Mouse (Mus musculus): ENCODE measurements at regions not wholly inside any gene's neighbourhood (a gene's known extent, or its start where the extent isn't known, plus 50 kb on each side); places are given as distances from the start of the nearest gene placed in this dataset.

DNA sequence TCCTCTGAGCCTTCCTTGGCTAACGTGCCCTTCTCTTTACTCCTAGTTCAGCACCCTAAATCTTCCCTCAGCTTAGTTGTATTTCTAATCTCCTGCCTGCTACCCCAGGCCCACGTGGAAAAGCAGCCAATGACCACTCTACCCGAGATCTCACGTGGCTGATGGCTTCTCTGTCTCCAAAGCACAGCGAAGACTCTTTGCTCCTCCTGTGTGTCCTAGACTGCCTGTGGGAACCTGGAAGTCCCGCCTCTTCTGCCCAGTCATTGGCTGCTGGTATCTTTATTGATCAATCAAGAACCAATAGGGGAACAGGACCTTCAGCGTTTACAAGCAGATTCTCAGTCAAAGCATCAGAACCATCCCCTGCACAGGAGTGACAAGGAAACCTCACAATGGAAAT, 54.8 kb downstream of the Gm19935 start:
- DNase-seq (ENCODE audit: inconsistent ontology term) = no peak

DNA sequence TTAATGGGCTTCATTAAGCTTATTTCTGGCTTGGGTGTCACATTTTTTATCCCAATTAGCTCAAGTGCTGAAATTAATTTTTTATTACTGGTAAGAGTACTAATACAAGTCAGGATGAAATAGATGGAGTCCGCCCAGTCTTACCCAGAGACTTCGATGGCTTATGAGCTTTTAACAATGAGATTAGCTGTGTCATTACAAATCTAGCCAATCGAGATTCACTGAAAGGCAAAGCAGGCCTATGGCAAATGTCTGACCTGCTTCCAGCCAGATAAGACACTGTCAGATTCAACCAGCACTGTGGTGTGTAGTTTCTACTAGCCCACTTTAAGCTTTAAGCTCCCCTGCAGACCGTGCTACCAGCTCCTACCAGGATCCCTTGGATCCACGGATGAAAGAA, 55.2 kb downstream of the Gm19935 start:
- DNase-seq (ENCODE audit: inconsistent ontology term) = no peak

DNA sequence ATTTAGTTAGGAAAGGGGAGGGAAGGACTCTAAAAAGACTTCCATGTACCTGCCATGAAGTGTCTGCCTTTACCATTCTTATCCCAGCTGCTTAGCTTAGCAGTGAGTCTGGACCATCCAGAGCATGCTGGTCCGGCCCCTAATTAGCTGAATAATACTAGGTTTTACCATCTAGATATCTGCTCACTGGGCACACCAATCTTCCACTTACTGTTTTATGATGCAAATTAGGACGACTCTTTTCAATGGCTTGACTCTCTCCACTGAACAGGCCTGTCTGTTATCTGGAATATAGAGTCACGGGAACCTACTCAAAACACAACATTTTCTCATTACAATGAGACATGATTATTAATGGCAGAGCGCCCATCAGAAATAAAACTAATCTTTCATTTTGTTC, 55.7 kb downstream of the Gm19935 start:
- DNase-seq (ENCODE audit: inconsistent ontology term) = no peak

DNA sequence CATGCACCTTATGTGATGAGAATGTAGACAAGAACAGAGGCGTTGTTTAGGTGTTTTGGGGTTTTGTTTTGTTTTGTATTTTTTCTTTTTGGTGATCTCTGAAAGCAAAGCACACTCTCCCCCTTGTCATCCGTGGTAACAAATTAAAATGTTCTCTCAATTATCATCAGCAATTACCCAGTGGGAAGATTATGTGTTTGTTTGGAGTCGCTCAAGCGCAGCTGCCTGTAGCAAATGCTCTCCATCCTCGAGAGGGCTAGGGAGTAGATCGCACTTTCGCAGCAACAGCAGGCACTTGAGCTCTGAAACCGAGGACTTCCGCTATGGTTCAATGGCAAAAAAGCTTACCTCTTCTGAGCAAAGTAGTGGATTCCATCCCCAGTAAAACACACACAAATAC, 57.7 kb downstream of the Gm19935 start:
- DNase-seq (ENCODE audit: inconsistent ontology term) = peak; percentile 76

DNA sequence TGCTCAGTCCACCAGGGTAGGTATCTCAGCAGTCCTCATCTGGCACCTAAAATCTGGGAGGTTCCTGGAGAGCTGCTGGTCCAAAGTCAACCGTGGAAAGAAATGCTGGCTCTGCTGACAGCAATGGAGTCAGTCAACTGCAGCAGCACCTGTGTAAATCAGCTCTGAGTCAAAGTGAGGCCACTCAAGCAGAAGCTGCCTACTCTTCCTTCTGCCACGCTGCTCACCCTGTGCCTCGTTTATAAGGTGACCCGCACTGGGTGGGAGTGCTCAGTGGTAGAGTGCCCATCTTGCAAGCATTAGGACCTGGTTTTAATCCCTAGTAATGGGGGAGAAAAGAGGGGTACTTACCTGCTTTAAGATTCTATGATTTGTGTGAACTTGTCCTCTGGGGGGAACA, 62.2 kb downstream of the Gm19935 start:
- no peak for DNase-seq (ENCODE audit: inconsistent ontology term)

DNA sequence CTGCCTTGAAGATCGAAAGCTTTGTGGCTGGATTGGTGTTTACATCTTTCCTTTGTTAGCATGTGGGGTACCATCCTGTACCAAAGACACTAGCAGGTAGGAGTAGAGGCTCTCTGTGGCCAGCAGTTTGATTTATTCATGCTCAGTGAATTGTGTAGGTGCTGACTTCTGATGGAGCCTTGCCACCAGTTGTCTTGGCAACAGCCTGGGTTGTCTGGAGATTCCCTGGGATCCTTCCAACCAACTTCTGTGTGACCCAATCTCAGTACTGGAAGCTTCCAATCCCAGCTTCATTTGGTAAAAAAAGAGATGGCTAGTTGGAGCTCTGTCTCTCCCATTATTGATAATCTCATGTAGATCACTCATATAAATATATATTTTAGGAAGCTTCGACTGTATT, 73.6 kb downstream of the Gm19935 start:
- peak; percentile 65 for DNase-seq (ENCODE audit: inconsistent ontology term)

DNA sequence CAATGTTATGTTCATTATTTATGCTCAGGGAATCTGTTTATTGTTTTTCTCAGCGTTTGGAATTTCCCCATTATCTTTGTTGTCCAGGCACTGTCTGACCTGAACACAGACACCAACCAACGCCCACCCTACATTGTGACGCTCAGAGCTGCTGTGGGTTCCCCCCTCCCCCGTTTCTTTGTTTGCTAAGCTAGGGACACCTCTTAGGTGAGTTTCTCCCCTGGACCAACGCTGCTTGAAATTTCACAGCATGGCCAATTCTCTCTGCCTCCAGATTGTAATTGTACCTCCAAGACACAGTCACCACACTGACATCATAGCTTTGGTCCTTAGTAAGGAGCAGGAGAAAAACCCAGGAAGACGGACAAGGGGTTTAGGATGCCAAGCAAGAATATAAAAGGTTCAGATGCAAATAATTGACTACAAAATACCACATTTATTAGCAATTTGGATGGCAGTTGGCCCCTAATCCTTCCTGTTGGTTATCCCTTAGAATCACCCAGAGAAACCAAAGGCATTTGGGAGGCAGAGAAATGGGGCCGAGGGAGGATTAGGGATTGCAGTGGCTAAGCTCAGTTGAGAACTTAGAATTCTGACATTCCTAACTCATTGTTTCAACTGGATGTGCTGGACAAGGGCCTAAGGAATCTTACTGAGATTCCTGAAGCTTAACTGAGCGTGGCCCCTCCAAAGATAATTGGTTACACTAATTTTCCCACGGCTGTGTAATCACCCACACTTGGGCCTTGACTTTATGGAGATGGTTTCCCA, 76.0 kb downstream of the Gm19935 start:
- DNase-seq (ENCODE audit: inconsistent ontology term) = peak; percentile 98

DNA sequence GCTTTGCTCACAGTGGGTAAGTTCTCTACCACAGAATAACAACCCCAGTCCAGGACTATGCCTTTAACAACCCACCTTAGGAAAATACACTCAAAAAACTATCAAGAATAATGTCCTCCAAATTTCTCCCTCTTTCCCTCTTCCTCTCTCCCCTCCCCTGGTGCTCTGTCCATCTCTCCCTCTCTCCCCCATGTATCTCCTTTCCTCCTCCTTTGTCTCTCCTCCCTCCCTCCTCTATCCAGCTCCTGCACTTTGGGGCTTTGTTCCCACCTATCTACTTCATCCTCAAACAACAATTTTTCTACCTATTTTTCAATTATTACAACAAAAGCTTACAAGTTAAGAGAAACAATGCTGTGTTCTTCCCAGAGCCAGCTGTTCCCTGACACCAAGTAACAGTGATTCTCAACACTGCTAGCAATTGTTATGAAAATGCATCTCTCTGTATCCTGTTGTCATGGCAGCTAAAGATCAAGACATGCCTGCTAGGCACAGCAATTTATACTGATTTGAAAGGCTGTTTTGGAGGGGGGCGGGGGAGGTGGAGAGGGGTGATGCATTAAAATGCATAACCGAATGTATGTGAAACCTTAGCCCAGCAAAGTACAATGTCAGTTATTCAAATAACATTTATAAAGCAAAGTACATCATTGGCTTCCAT, 76.8 kb downstream of the Gm19935 start:
- peak; percentile 77 for DNase-seq (ENCODE audit: inconsistent ontology term)

DNA sequence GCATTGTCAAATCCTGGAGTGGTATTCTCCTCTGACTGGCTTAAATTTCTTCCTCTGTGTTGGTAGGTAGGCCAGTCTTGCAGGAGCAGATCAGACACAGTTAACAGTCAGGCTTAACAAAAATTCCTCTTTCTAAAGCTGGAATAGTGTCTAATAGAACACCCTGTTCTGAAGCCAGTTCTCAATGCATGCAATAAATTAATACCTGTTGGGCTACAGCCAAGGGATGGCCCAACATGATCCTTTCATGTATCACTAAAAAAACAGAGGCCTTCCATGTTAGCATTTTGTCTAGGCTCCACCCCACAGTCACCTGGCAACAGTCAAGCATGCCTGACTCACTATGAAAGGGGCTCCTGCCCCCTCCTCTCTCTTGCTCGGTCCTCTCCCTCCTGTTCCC, 89.2 kb downstream of the Gm19935 start:
- DNase-seq (ENCODE audit: inconsistent ontology term) = no peak

DNA sequence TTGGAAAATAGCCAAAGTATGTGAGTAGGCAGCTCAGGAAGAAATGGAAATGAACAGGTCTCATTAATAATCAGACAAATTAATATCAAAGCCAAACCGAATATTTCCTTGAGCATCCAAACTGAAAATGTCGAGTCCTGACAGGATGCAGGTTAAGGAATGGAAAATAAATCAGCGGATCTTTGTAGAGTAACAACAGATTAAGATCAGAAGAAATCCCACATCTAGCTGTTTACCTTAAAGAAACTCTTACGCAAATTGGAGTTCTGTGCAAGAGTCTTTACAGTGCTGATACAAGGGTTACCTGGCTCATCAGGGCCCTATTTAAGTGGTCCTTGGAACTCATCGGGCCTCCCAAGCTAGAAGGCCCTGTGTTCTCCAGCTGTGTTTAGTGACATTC, 92.0 kb downstream of the Gm19935 start:
- DNase-seq (ENCODE audit: inconsistent ontology term) = no peak

DNA sequence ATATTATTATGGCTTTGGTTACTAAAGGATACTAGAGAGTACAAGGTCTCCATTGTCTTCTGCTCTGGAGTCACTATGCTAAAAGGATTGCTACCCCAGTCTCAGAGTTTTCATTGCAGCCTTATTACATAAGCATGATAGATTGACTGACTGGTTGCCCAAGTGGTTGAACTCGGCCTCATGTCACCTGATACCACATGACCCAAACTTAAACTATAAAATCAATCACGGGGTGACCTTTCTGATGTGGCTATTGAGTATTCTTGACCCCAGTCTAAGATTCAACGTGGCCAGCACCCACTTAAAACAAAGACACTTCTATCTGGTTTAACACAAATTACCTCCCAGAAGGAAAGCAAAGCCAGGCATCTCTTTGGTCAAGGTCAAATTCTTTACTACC, 100.8 kb downstream of the Gm19935 start:
- DNase-seq (ENCODE audit: inconsistent ontology term) = no peak

DNA sequence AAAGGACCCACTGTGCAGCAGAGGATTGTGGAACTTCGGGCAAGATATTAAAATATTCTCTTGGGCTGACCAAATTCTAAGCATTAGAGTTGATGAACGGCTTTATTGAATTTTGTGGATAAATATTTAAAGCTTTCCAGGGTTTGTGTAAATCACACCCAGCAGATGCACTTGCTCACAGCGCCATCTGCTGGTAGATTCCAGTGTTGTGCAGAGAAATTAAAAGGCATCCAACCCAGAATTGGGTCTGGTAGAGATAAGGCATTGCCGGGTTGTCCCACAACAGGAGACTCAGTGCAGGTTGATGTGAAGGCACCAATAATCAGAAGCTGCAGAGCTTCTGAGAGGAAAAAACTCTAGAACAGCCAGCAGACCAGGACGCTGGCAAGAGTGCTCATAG, 108.7 kb downstream of the Gm19935 start:
- DNase-seq (ENCODE audit: inconsistent ontology term) = peak; percentile 26

DNA sequence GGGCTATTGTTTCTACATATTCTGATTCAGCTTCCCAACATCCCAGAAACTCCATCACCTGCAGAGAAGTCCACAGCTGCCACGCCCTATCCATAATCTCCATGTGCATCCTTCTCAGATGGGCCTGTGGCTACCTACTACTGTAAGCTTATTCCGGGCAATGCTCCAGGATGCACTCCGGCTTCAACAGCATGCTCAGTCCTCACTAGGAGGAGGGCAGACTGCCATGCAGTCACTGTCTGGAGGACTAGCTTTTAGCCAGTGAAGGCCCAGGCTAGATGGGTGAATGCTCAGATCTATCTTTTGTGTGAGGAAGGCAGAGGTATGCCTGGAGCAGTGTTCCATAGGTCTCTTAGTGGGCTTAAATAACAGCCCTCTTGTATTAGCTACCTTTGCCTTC, 124.7 kb downstream of the Gm19935 start:
- no peak for DNase-seq (ENCODE audit: inconsistent ontology term)

DNA sequence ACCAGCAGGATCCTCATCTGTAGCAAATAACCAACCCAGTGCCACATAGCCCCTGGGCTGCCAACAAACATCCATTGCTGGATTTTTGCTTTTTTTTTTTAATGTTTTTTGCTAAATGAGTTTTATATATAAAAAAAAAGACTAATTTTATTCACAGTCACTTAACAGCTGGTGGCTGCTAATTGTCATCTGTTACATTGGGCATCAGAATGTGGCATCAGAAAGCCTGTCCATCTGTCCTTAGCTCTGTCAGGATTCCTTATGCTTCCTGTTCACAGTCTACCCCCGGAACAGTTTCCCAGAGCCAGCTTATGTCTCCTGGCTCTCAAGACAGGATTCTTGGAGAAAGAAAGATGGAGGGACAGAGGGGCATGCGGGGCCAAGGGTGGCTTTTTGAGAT, 132.1 kb downstream of the Gm19935 start:
- no peak for DNase-seq (ENCODE audit: inconsistent ontology term)

DNA sequence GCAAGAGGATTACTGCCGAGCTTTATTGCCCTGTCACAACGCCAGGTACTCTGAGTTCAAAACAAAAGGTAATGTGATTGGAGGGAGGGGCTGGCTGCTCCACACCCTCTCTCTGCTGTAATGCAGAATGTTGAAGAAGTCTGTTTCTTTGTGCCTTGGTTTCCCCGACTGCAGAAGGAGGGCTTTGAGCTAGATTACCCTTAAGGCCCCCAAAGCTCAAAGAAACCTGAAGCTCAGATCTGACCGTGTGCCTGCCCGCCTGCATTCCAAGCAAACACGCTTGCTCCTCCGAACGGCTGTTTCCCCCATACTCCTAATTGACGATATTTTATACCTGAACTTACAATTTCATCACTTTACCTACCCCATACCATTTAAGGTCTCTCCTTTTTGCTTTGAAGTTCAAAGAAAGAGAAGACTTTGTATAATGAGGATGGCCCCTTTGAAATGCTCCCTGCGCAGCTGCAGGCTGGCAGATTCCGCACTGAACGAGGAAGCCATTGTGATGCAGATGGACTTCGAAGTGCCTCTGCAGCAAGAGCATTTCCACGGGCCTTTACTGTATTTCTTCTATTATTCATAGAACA, 146.6 kb downstream of the Gm19935 start:
- peak; percentile 18 for DNase-seq (ENCODE audit: inconsistent ontology term)

DNA sequence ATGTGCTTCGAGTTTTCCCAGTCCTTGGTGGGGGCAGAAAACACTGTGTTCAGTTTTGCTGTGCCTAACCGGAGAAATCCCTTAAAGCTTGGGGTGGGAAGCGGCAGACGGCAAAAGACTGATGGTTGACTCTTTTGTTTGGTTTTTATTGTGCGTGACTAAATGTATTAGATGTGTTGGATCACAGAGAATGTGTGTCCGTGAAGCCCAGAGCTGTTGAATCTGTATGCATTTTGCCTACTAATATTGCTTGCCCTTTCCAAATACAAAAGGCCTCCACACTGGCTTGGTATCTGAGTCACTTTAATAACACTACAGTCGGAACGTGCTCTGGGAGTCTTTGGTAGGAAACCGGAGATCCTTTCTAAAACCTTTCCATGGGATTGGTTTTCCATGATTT, 147.8 kb downstream of the Gm19935 start:
- no peak for DNase-seq (ENCODE audit: inconsistent ontology term)

DNA sequence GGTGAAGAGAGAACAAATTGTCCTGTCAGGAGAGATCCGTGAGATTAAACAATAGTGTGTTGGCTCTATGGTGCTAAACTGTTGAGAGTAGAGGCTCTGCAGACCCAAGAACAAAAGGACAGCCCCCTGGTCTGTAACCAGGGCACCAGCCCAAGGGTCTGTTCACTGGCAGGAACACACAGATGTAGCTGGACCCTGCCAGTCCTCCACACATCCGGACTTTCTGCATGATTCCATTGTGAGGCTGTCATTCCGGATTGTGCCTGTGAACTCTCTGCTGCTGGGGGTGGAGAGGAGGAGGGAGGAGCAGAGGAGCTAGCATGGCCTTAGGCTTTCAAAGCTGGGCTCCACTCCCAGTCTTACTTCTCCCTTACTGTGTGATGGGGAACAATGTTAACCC, 158.1 kb downstream of the Gm19935 start:
- DNase-seq (ENCODE audit: inconsistent ontology term) = peak; percentile 69

DNA sequence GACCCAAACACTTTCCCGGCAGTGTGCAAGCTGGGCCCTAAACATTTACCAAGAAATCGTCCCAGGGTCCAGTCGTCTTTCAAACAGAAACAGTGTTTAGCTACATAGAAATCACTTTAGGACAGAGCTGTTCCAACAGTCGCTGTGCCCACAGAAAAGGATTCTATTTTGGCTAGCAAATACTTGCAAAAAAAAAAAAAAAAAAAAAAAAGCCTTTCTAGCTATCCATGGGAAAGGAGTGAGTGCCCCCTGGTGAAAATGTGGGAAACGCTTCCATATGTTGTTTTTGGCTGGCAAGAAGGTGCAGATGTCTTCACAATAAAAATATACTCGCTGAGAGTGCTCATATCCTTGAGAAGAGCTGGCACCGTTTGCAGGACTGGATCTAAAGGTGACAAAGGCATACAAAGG, 159.5 kb downstream of the Gm19935 start:
- peak; percentile 79 for DNase-seq (ENCODE audit: inconsistent ontology term)

DNA sequence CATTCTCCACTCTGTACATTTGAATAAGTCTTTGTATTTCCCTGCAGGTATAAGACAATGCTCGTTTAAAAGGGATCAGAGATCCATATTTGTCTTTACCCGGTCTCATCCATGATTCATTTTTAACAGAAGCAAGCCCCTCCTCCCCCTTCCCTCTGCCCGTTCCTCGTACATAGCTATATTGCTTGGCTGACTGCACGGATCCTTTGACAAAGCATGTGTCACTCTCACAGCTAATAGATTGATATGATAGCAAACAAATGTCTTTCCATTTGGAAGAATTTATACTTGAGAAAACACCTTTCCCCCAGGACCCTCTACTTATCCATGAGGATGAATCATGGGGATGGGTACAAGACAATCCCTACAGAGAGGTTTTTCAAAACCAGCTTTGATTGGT, 160.1 kb downstream of the Gm19935 start:
- DNase-seq (ENCODE audit: inconsistent ontology term) = peak; percentile 43

DNA sequence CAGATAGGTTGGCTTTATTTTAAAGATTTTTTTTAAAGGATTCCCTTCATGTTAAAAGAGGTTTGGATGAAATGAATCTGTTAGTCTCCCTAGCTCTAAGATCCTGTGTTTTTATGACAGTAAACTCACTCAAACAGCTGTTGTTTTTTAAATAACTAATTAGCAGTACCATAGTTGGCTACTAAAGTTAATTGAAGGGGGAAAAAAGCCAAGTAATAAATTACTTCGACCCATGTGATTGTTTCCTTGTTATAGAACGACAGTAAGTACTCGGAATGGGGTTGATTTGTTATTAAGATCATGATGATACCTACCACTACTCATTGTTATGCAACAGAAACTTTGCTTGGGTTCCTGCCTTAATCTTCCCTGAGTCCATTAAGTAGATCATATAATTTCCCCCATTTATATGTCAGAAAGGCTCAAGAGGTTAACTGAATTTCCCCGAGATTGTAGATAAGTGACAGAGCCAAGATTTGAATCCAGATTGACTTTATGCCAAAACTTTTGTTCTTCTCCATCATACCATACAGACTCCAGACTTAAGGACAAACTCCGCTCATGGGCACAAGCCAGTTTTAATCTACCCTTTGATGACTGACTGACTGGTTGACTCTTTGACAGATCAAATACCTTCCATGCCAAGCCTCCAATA, 160.6 kb downstream of the Gm19935 start:
- peak; percentile 6 for DNase-seq (ENCODE audit: inconsistent ontology term)

DNA sequence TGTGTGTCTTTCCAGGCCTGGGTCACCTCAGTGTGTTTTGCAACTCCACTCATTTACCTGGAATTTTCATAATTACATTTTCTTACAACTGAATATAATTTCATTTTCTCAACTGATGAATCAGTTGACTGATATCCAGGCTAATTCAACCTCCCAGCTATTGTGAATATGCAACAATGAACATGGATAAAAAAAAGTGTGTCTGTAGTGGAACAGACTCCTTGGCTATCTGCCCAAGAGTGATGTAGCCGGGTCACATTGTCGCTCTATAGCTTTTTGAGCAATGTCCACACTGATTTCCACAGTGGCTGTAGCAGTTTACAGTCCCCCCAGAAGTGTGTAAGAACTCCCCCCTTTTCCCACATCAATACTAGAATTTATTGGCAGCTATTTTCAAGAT, 162.4 kb downstream of the Gm19935 start:
- peak; percentile 55 for DNase-seq (ENCODE audit: inconsistent ontology term)

DNA sequence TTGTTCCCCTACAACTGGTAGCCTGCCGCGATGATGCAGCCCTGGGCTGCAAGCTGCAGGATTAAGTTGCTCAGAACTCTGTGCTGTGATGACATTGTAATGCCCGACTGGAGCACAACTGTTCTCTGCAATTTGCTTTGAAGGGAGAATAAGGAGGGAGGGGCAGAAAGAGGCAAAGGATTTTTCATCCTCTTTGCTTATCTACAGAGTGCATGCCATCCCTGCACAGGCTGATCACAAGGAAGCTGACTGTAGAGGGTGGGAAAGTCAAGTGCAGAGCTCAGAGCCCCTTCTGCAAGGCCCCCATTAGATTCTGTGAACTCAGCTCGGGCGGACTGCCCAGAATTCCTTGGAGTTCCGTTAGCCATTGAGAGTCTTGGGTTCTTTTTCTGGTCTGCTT, 174.8 kb downstream of the Gm19935 start:
- DNase-seq (ENCODE audit: inconsistent ontology term) = no peak

DNA sequence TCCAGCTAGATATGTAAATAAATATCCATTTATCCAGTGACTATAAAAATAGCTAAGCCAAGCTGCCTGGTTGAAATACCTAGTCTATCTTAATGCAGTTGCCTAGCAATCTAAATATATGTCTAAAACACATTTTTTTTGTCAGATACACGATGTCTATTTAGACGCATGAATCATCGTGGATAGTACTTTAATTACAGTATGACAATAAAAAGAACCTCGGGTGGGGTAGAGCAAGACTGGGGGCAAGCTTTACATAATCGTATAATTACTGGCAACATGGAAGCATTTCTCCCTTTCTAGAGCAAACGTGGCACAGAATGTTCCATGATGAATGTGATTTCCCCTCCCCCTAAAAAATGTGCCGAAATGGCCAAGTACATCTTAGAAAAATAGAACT, 180.4 kb downstream of the Gm19935 start:
- DNase-seq (ENCODE audit: inconsistent ontology term) = no peak
